Mouse (Mus musculus): Measurements from ENCODE around the gene Mc1r. TPM values are rescaled to one million over a fixed set of nuclear protein-coding genes. Genes with fewer than 3 reads are reported as not detected.
"Not testable (repeated sequence)": the region's sequence is repeated elsewhere in the genome, so short reads cannot be mapped to it uniquely, and the experiment has no call there.

Gene Mc1r
- polyA plus RNA-seq, 1 experiment from 2014 or later, result not detected

DNA sequence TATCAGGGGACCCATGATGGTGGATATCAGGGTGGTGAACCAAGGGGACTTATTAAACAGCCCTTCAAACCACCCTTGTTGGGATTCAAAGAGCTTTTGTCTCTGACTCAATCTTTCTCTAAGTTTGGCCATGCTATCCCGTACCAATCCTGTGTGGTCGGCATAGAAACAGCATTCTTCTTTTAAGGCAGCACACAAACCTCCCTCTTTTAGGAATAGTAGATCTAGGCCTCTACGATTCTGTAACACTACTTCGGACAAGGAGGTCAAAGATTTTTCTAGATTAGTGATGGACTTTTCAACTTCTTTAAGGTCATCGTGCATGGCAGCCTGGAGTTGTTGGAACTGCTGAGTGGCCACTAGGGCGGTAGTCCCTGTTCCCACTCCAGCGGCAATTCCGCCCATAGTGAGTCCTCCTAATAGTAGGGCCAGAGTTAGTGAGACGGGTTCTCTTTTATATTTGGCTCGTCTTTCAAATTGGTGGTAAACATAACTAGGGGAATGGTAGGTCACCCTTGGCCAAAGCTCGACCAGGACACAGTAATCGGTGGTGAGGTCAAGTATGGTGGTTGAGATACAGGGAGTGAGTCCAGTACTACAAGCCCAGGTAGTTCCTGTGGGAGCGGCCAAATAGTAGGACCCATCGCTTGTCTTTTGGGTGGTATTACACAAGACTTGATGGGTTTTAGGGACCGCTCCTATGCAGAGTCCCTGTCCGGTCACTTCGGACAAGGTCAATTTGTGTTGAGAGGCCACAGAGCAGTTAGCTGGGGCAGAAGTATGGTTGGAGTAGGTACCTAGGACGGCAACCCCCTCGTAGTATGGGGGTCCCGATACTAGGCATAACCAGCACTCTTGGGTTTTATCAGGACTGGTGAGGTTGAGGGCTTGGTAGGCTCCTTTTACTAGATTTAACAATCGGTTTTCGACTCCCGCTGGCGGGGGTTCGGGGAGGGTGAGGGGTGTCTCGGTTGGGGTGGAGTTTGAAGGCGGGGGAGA is 19.9 kb downstream of the Mc1r start:
- H3K9me3 ChIP-seq (ENCODE audit: control insufficient read depth, low read length), result peaks cover 14% of the 10 kb centered on the region
- no peaks in the 10 kb centered on the region for H3K27me3 ChIP-seq (ENCODE audit: control insufficient read depth, insufficient read depth, low read length)
- H3K4me2 ChIP-seq (ENCODE audit: low read depth), result no peak overlapping the region

GRCm38 (mm10) chr8:123427639-123428275 is 20.9 kb downstream of the Mc1r start:
- DNase-seq (ENCODE audit: low spot score), result no peak
- Histone ChIP-seq H3K4me1 (ENCODE audit: control insufficient read depth, insufficient read depth, low read length) (no peaks in the 10 kb centered on the region), H3K36me3 (ENCODE audit: control insufficient read depth, insufficient read depth, low read length) (no peaks in the 10 kb centered on the region), H3K9ac (ENCODE audit: low read length) (no peak overlapping the region), H3K27ac (ENCODE audit: low read depth, low read length) (no peak overlapping the region), H3K4me2 (ENCODE audit: low read depth) (no peak overlapping the region), H3K27me3 (ENCODE audit: control insufficient read depth, insufficient read depth, low read length) (no peaks in the 10 kb centered on the region), H3K9me3 (ENCODE audit: control insufficient read depth, low read length) (peaks cover 18% of the 10 kb centered on the region), H3K4me3 (ENCODE audit: low read depth, low read length) (no peak overlapping the region)
- 96% methylated on average over 24 of the region's 24 CpGs for WGBS
- ATAC-seq (ENCODE audit: insufficient read depth, low FRiP score, low TSS enrichment), result no peak

More for the DNA sequence above, 19.9 kb downstream of the Mc1r start:
- Histone ChIP-seq H3K27ac (ENCODE audit: low read depth, low read length) (no peak overlapping the region), H3K9ac (ENCODE audit: low read length) (no peak overlapping the region), H3K36me3 (ENCODE audit: control insufficient read depth, insufficient read depth, low read length) (no peaks in the 10 kb centered on the region), H3K4me3 (ENCODE audit: low read depth, low read length) (no peak overlapping the region), H3K4me1 (ENCODE audit: control insufficient read depth, insufficient read depth, low read length) (no peaks in the 10 kb centered on the region)
- 97% methylated on average over 27 of the region's 27 CpGs for WGBS
- no peak for DNase-seq (ENCODE audit: low spot score)
- ATAC-seq (ENCODE audit: insufficient read depth, low FRiP score, low TSS enrichment), result no peak

DNA sequence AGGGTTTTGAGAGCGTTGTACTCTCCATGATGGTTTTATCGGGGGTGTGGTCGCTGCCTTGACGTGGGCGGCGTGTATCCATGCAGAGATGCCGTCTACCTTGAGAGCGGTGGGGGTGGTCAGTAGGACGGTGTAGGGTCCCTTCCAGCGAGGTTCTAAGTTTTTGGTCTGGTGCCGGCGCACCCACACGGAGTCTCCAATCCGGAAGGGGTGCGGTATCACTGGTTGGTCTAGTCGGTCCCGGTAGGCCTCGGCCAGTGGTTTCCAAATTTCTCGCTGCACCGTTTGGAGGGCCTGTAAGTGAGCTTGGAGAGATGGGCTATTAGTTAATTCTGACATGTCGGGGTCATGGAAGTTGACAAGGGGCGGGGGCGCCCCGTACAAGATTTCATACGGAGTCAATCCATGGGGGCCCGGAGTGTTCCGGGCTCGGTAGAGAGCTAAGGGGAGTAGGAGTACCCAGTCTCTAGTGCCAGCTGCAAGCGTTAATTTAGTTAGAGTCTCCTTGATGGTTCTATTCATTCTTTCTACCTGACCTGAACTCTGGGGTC is 21.5 kb downstream of the Mc1r start:
- Histone ChIP-seq H3K36me3 (ENCODE audit: control insufficient read depth, insufficient read depth, low read length) (no peaks in the 10 kb centered on the region), H3K9me3 (ENCODE audit: control insufficient read depth, low read length) (peaks cover 21% of the 10 kb centered on the region), H3K4me3 (ENCODE audit: low read depth, low read length) (no peak overlapping the region), H3K4me2 (ENCODE audit: low read depth) (no peak overlapping the region), H3K27me3 (ENCODE audit: control insufficient read depth, insufficient read depth, low read length) (no peaks in the 10 kb centered on the region), H3K4me1 (ENCODE audit: control insufficient read depth, insufficient read depth, low read length) (no peaks in the 10 kb centered on the region), H3K9ac (ENCODE audit: low read length) (no peak overlapping the region), H3K27ac (ENCODE audit: low read depth, low read length) (no peak overlapping the region)
- WGBS, result 97% methylated on average over 29 of the region's 29 CpGs
- ATAC-seq (ENCODE audit: insufficient read depth, low FRiP score, low TSS enrichment) (no peak), DNase-seq (ENCODE audit: low spot score) (no peak)

GRCm38 (mm10) chr8:123428939-123429721 is 22.2 kb downstream of the Mc1r start:
- WGBS, result 94% methylated on average over 23 of the region's 23 CpGs
- DNase-seq (ENCODE audit: low spot score), result no peak

DNA sequence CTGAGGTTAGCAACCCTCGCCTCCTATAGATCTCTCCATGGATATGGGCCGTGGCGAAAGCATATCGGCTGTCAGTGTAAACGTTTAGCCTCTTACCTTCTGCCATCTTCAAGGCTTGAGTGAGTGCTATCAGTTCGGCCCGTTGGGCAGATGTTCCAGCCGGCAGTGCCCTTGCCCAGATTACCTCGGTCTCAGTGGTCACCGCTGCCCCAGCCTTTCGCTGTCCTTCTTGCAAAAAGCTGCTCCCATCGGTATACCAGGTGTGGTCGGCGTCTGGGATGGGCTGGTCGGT is 22.8 kb downstream of the Mc1r start:
- not testable (repeated sequence) for H3K4me3 ChIP-seq (ENCODE audit: low read depth, low read length); ATAC-seq (ENCODE audit: insufficient read depth, low FRiP score, low TSS enrichment); H3K4me2 ChIP-seq (ENCODE audit: low read depth); H3K4me1 ChIP-seq (ENCODE audit: control insufficient read depth, insufficient read depth, low read length); H3K27me3 ChIP-seq (ENCODE audit: control insufficient read depth, insufficient read depth, low read length); H3K36me3 ChIP-seq (ENCODE audit: control insufficient read depth, insufficient read depth, low read length); H3K9ac ChIP-seq (ENCODE audit: low read length); H3K27ac ChIP-seq (ENCODE audit: low read depth, low read length); DNase-seq (ENCODE audit: low spot score)
- 95% methylated on average over 14 of the region's 15 CpGs for WGBS
- H3K9me3 ChIP-seq (ENCODE audit: control insufficient read depth, low read length), result peaks cover 23% of the 10 kb centered on the region

More at GRCm38 (mm10) chr8:123428939-123429721, 22.2 kb downstream of the Mc1r start:
- ATAC-seq (ENCODE audit: insufficient read depth, low FRiP score, low TSS enrichment), result no peak
- H3K4me1 ChIP-seq (ENCODE audit: control insufficient read depth, insufficient read depth, low read length), result no peaks in the 10 kb centered on the region
- no peak overlapping the region for H3K4me2 ChIP-seq (ENCODE audit: low read depth)
- no peaks in the 10 kb centered on the region for H3K36me3 ChIP-seq (ENCODE audit: control insufficient read depth, insufficient read depth, low read length)
- H3K27me3 ChIP-seq (ENCODE audit: control insufficient read depth, insufficient read depth, low read length), result no peaks in the 10 kb centered on the region
- no peak overlapping the region for H3K27ac ChIP-seq (ENCODE audit: low read depth, low read length)
- no peak overlapping the region for H3K4me3 ChIP-seq (ENCODE audit: low read depth, low read length)
- H3K9ac ChIP-seq (ENCODE audit: low read length), result no peak overlapping the region
- peaks cover 21% of the 10 kb centered on the region for H3K9me3 ChIP-seq (ENCODE audit: control insufficient read depth, low read length)

DNA sequence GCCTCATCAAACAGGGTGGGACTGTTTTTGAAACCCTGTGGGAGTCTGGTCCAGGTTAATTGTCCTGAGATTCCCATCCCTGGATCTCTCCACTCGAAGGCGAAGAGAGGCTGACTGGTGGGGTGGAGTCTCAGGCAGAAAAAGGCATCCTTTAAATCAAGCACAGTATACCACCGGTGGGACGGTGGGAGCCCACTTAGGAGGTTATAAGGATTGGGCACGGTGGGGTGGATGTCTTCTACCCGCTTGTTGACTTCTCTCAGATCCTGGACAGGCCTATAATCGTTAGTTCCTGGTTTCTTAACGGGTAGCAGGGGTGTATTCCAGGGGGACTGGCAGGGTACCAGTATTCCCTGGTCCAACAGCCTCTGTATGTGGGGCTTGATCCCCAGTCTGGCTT is 24.0 kb downstream of the Mc1r start:
- not testable (repeated sequence) for H3K9ac ChIP-seq (ENCODE audit: low read length); H3K4me2 ChIP-seq (ENCODE audit: low read depth); H3K4me1 ChIP-seq (ENCODE audit: control insufficient read depth, insufficient read depth, low read length); H3K4me3 ChIP-seq (ENCODE audit: low read depth, low read length); H3K27ac ChIP-seq (ENCODE audit: low read depth, low read length); H3K27me3 ChIP-seq (ENCODE audit: control insufficient read depth, insufficient read depth, low read length); DNase-seq (ENCODE audit: low spot score); H3K36me3 ChIP-seq (ENCODE audit: control insufficient read depth, insufficient read depth, low read length); ATAC-seq (ENCODE audit: insufficient read depth, low FRiP score, low TSS enrichment)
- peaks cover 23% of the 10 kb centered on the region for H3K9me3 ChIP-seq (ENCODE audit: control insufficient read depth, low read length)
- WGBS, result 95% methylated on average over 6 of the region's 8 CpGs

DNA sequence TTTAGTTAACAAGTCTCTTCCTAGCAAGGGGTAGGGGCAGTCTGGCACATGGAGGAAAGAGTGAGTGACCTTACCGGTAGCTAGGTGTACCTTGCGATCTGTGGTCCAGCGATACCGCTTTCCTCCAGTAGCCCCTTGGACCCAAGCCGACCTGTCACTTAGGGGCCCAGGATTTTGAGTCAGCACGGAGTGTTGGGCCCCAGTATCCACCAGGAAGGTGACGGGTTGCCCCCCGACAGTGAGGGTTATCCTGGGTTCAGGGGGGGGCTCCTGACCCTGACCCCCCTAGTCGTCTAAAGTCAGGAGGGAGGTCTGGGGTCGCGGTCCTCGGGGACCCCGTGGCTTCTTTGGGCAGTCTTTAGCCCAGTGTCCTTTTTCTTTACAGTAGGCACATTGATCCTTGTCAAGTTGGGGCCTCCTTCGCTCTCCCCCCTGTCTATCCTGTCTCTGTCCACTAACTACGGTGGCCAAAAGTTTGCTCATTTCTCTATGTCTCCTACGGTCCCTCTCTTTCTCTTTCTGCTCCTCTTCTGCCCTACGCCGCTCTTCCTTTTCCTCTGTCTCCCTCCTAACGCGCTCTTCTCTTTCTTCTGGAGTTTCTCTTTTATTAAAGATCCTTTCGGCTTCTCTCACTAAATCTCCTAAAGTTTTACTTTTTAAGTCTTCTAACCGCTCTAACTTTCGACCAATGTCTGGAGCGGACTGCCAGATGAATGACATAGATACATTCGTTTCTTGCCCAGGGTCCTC is 24.9 kb downstream of the Mc1r start:
- 96% methylated on average over 25 of the region's 25 CpGs for WGBS
- Histone ChIP-seq H3K4me2 (ENCODE audit: low read depth) (no peak overlapping the region), H3K9ac (ENCODE audit: low read length) (no peak overlapping the region), H3K4me1 (ENCODE audit: control insufficient read depth, insufficient read depth, low read length) (no peaks in the 10 kb centered on the region), H3K4me3 (ENCODE audit: low read depth, low read length) (no peak overlapping the region), H3K36me3 (ENCODE audit: control insufficient read depth, insufficient read depth, low read length) (no peaks in the 10 kb centered on the region), H3K9me3 (ENCODE audit: control insufficient read depth, low read length) (peaks cover 23% of the 10 kb centered on the region), H3K27ac (ENCODE audit: low read depth, low read length) (no peak overlapping the region), H3K27me3 (ENCODE audit: control insufficient read depth, insufficient read depth, low read length) (no peaks in the 10 kb centered on the region)
- ATAC-seq (ENCODE audit: insufficient read depth, low FRiP score, low TSS enrichment) (no peak), DNase-seq (ENCODE audit: low spot score) (no peak)

- DNase-seq (ENCODE audit: low spot score) (no peak), ATAC-seq (ENCODE audit: insufficient read depth, low FRiP score, low TSS enrichment) (no peak)
- Histone ChIP-seq H3K27me3 (ENCODE audit: control insufficient read depth, insufficient read depth, low read length) (no peaks in the 10 kb centered on the region), H3K4me3 (ENCODE audit: low read depth, low read length) (no peak overlapping the region), H3K36me3 (ENCODE audit: control insufficient read depth, insufficient read depth, low read length) (no peaks in the 10 kb centered on the region), H3K9ac (ENCODE audit: low read length) (no peak overlapping the region), H3K27ac (ENCODE audit: low read depth, low read length) (no peak overlapping the region), H3K4me2 (ENCODE audit: low read depth) (no peak overlapping the region), H3K9me3 (ENCODE audit: control insufficient read depth, low read length) (peaks cover 19% of the 10 kb centered on the region), H3K4me1 (ENCODE audit: control insufficient read depth, insufficient read depth, low read length) (no peaks in the 10 kb centered on the region)
- WGBS, result 93% methylated on average over 16 of the region's 16 CpGs
These were observed 25.5 kb downstream of the Mc1r start for GRCm38 (mm10) chr8:123432381-123432780.

All from neural tube, embryonic 11.5 days (tissue).